Mouse (Mus musculus) natural killer cell, adult 2 months (primary cell): ENCODE results near the gene Gnptg.
A peak's percentile ranks its signal among the peaks of the same experiment; 100 is the strongest.

Source experiments
- DNase-seq, 2 experiments: peaks; one replicate each; pipeline ENCODE4 v3.0.0; 2022; ENCODE audit warnings: low spot score in 2 of 2

Gnptg gene

GRCm38 (mm10) chr17:25188150-25189031, 51.5 kb downstream of the Gnptg start, which contains the start of gene Unkl:
Gene Unkl, plus strand, starts transcription at chr17:25188397.
- DNase-seq, result peak; percentile 82

DNA sequence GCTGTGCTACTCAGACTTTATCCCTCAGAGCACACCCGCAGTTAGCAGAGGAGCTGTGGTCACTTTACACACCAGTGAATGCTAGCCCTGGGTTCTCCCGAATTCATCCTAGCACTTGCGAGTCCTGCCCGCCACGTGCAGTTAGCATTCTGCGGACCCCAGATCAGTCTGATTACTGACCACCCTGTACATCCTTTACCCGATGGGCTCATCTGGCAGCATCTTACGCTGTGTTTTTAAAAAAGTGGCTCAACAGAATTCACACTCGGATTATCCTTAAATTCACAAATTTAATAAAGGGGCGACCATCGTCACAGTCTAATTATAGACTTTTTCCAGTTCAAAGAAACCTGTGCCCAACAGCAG, 52.2 kb downstream of the Gnptg start:
- no peak for DNase-seq

GRCm38 (mm10) chr17:25184961-25185360, 55.0 kb downstream of the Gnptg start:
- DNase-seq, result no peak

GRCm38 (mm10) chr17:25184129-25184691, 55.7 kb downstream of the Gnptg start, which contains the start of gene BC003965:
Gene BC003965, plus strand, starts transcription at chr17:25184554.
- peak; percentile 96 to 97 for DNase-seq
